Mouse (Mus musculus) kidney, adult 2 months (tissue): ENCODE measurements at regions not wholly inside any gene's neighbourhood (a gene's known extent, or its start where the extent isn't known, plus 50 kb on each side); places are given as distances from the start of the nearest gene placed in this dataset.

Experiments
- CTCF ChIP-seq: fragments of 200-500 bp; conservative IDR thresholded peaks from 2 replicates; pipeline ENCODE4 v1.5.1; 2011; ENCODE audit warnings: low read depth, mild to moderate bottlenecking, control low read depth, low read length, moderate library complexity, mixed read lengths; ENCODE audit not compliant: insufficient read depth, insufficient read length
- POLR2A ChIP-seq: fragments of 200-500 bp; IDR thresholded peaks from one replicate; pipeline ENCODE4 v1.6.1; 2011; ENCODE audit warnings: low read depth, low read length, control low read depth

DNA sequence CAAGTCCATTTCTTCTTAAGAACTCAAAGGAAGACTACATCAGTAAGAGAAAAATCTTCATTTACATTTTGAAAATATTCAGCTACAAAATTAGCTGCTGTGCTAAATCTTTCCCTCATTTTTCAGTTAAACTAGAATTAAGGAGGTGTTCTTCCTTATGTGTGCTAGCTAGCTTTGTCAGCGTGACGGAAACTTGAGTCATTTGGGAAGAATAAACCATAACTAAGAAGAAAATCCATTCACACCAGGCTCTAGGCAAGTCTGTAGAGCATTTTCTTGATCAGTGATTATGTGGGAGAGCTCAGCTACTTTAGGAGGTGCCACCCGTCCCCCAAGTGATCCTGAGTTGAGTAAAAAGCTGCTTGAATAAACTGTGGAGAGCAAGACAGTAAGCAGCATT lies 635.4 kb downstream of the Ntrk3 start:
- TF ChIP-seq CTCF = no peak
- no peak for TF ChIP-seq POLR2A
